Mouse (Mus musculus) lung, postnatal 0 days (tissue): ENCODE measurements at regions not wholly inside any gene's neighbourhood (a gene's known extent, or its start where the extent isn't known, plus 50 kb on each side); places are given as distances from the start of the nearest gene placed in this dataset.

Experiments used
- CTCF ChIP-seq: IDR thresholded peaks from 2 replicates; pipeline ENCODE4 v1.5.1; 2016; ENCODE audit warnings: antibody characterized with exemption, mild to moderate bottlenecking
- EP300 ChIP-seq: IDR thresholded peaks from 2 replicates; pipeline ENCODE4 v1.6.1; 2016; ENCODE audit warnings: antibody characterized with exemption, mild to moderate bottlenecking, control low read depth

DNA sequence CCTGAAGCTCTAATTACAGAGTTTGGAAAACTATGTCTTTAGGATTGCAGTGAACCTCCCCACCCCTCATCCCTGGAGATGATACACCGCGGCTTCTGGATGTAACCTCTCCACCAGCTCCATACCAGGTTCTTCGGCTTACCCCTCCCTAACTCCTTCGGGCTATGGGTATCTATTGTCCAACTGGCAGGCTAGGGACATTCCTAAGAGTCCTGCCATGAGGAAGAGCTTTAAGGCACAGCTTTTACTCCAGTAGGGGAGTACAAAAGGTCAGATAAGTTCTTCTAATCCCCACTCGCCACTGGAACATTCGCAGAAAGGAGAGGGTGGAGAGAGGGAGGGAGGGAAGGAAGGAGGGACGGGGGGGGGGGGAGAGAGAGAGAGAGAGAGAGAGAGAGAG lies 188.5 kb upstream of the Bcl6 start:
- TF ChIP-seq CTCF, result no peak
- TF ChIP-seq EP300, result no peak
